Mouse (Mus musculus) megakaryocyte, embryonic 14.5 days (primary cell): ENCODE measurements around the gene Slc52a3. TPM values are rescaled to one million over a fixed set of nuclear protein-coding genes. Genes with fewer than 3 reads are reported as not detected.
A peak's percentile ranks its signal among the peaks of the same experiment; 100 is the strongest.

Experiments
- H3K27me3 ChIP-seq: replicated peaks from 2 replicates; pipeline ENCODE3; 2012; ENCODE audit warnings: inconsistent platforms
- H3K36me3 ChIP-seq: replicated peaks from 2 replicates; pipeline ENCODE3; 2012; ENCODE audit warnings: low read length, inconsistent platforms, mixed read lengths
- H3K4me1 ChIP-seq: 2 replicates; pipeline ENCODE4 v1.6.1; 2012; ENCODE audit warnings: inconsistent platforms
- H3K4me3 ChIP-seq: replicated peaks from 2 replicates; pipeline ENCODE3; 2012; ENCODE audit warnings: moderate library complexity, mild to moderate bottlenecking, inconsistent platforms
- H3K9me3 ChIP-seq: 2 replicates; pipeline ENCODE4 v1.6.1; 2012; ENCODE audit warnings: inconsistent platforms
- FLI1 ChIP-seq: IDR thresholded peaks from 2 replicates; pipeline ENCODE4 v1.6.1; 2012; ENCODE audit warnings: low read length, inconsistent platforms, mixed read lengths
- GATA1 ChIP-seq: IDR thresholded peaks from 3 replicates; pipeline ENCODE4 v1.6.1; 2012; ENCODE audit warnings: mixed read lengths, low read length, inconsistent platforms, borderline replicate concordance
- polyA plus RNA-seq: library from polyadenylated mRNA; stranded (reverse); fragments of >175 nt; gene quantifications from 2 replicates; pipeline ENCODE4 v1.2.3, GENCODE M21; 2012; ENCODE audit warnings: low replicate concordance; ENCODE audit not compliant: insufficient read depth

Slc52a3 gene
- 0.27 and 1.5 TPM in 2 replicates for polyA plus RNA-seq

DNA sequence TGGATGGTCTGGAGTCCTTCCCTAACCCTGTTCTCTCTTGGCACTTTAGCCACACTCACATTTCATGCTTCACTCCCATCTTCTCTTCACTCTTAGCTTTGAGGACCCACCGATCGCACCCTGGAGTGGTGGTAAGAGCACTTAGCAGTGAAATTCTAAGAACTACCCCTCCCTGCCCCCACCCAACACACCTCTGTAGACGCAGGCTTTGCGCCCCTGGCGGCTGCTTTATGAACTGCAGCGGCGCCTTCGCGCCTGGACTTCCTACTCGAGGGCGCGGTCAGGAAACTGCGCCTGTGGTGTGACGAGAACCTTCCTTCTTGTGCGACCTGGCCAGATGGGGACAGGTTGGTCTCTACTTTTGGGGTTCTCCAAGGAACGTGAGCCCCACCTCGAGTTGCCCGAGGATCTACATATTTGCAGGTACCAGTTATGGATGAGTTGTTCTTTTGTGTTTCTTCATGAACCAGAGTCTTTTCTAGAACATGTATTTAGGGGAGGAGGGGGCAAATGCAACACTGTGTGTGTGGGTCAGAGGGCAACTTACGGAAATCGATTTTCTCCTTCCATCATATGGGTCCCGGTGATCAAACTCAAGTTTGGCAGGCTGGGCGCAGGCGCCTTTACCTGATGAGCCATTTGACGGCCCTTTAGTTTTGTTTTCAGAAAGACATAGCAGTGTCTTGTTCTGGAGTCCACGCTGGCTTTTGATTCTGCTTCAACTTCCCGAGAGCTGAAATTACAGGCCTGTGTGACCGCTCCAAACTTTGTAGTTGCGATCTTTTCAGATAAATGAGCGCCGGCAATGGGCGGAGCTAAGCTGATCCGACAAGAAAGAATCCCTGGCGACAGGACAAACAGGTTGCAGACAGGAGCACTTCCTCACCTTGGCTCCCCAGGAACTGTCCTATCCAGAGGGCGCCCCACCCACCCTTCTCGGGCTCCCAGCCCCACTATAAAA is at the start of gene Slc52a3:
Slc52a3 (plus strand) TSS at position 283 of the 961 bp plus-strand sequence.
- peak within 1 kb of the TSS; percentile 85 for H3K4me3 ChIP-seq
- peaks cover 72% of the 10 kb centered on the region for H3K27me3 ChIP-seq
- H3K9me3 ChIP-seq = no peaks in the 10 kb centered on the region
- TF ChIP-seq FLI1 (no peak), GATA1 (no peak)
- peaks cover 40% of the 10 kb centered on the region for H3K4me1 ChIP-seq
- no peaks in the 10 kb centered on the region for H3K36me3 ChIP-seq

DNA sequence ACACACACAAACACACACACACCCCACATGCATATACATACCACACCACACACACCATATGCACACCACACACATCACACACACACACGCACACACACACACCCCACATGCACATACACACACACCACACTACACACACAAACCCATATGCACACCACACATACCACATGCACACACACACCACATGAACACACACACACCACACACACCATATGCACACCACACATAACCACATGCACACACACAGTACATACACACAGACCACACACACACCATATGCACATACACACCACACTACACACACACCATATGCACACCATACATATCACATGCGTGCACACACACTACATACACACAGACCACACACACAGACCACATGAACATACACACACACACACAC is 48.7 kb upstream of the Slc52a3 start:
- TF ChIP-seq GATA1 (peak; percentile 43; the same call in 1 of the 3 replicates), FLI1 (no peak)
- Histone ChIP-seq H3K9me3 (no peaks in the 10 kb centered on the region), H3K27me3 (peaks cover 25% of the 10 kb centered on the region), H3K36me3 (no peaks in the 10 kb centered on the region), H3K4me1 (peaks cover 10% of the 10 kb centered on the region), H3K4me3 (peak overlapping the region; percentile 21)

- no peak for TF ChIP-seq GATA1
- no peak for TF ChIP-seq FLI1
- H3K9me3 ChIP-seq = no peaks in the 10 kb centered on the region
- H3K4me1 ChIP-seq = peaks cover 10% of the 10 kb centered on the region
- H3K4me3 ChIP-seq = no peak overlapping the region
- no peaks in the 10 kb centered on the region for H3K36me3 ChIP-seq
- H3K27me3 ChIP-seq = peaks cover 22% of the 10 kb centered on the region
Measured at GRCm38 (mm10) chr2:151948311-151948710, 48.0 kb upstream of the Slc52a3 start.

DNA sequence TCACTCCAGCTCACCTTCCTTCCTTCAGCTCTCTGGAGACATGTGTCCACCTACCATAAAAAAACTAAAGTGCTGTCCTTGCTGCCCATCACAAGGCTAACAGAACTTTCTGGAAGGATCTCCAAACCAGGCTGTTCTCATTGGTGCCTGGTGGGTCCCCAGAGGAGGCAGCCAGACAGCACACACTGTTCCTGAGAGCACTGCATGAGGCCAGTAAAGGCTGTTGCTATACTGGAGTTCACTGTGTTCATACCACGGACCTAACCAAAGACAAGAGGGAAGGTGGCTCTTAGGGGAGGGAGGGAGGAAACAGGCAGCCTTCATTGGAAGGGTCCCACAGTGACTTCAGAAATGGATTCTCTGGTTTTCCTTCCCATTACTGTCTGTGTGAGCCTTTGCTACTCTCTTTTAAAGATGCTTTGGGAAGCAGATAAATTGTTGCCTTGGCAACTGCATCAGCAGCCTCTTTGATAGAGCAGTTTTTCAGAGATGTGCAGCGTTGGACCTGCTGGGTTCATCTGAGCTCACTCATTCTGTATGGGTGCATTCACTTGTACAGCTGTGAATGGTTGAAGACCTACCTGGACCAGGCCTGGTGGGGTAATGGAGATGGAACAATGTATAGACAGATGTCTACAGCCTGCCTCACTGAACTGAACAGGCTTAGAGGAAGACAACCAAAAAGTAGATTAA is 47.1 kb upstream of the Slc52a3 start:
- peaks cover 3% of the 10 kb centered on the region for H3K4me1 ChIP-seq
- no peak overlapping the region for H3K4me3 ChIP-seq
- peaks cover 4% of the 10 kb centered on the region for H3K36me3 ChIP-seq
- peaks cover 18% of the 10 kb centered on the region for H3K27me3 ChIP-seq
- TF ChIP-seq FLI1 = no peak
- no peaks in the 10 kb centered on the region for H3K9me3 ChIP-seq

- H3K4me1 ChIP-seq = no peaks in the 10 kb centered on the region
- peak overlapping the region; percentile 40 for H3K4me3 ChIP-seq
- TF ChIP-seq FLI1 = no peak
- TF ChIP-seq GATA1 = no peak
- H3K36me3 ChIP-seq = peaks cover 4% of the 10 kb centered on the region
- H3K9me3 ChIP-seq = no peaks in the 10 kb centered on the region
- peaks cover 10% of the 10 kb centered on the region for H3K27me3 ChIP-seq
Measured at GRCm38 (mm10) chr2:151953665-151954064, 42.6 kb upstream of the Slc52a3 start.

- peaks cover 7% of the 10 kb centered on the region for H3K27me3 ChIP-seq
- H3K36me3 ChIP-seq = peaks cover 4% of the 10 kb centered on the region
- H3K4me1 ChIP-seq = no peaks in the 10 kb centered on the region
- TF ChIP-seq FLI1 = no peak
- no peak for TF ChIP-seq GATA1
- H3K4me3 ChIP-seq = no peak overlapping the region
- H3K9me3 ChIP-seq = no peaks in the 10 kb centered on the region
Measured at GRCm38 (mm10) chr2:151956500-151957137, 39.7 kb upstream of the Slc52a3 start.

GRCm38 (mm10) chr2:151959274-151959673 is 37.0 kb upstream of the Slc52a3 start:
- no peak for TF ChIP-seq FLI1
- no peak for TF ChIP-seq GATA1
- H3K4me3 ChIP-seq = no peak overlapping the region
- H3K27me3 ChIP-seq = peaks cover 5% of the 10 kb centered on the region
- H3K9me3 ChIP-seq = no peaks in the 10 kb centered on the region
- peaks cover 8% of the 10 kb centered on the region for H3K4me1 ChIP-seq
- no peaks in the 10 kb centered on the region for H3K36me3 ChIP-seq

DNA sequence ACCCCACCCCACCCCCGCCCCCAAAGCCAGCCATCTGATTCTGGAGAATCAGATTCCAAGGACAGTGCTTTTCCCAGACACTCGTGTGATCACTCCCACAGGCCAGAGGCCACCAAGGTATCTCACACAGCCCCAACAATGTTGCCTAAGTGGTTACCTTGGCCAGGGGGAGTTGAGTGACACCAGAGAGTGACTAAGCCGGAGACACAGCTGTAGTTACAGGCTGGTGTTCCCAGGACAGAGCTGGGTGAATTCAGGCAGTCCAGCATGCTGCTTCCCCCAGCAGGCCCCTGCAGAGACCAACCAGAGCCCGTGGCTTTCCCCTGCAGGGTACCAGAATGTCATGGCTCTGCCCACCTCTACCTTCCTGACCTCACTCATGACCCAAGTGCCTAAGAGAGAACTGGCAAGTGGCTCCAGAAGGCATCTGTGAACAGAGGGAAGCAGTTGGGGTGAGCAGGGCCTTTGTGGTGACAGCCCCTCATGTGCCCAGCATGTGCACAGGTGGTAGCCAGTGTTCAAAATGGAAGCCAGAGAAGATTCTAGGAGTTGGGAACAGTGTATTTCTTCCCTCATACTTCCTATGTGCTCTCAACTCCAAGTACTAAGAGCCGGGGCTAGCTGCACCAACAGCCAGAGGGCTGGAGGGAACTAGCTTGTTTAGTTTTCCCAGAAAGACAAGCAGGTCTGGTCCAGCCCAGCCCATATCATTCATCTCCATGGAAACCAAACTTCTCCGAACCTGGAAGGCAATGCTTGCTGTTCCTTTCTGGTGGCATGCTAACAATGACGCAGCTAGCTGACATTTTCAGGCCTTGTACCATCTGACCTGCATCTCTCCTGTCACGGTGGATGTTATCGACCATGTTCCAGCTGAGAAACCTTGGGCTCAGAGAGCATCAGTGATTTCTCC is 34.8 kb upstream of the Slc52a3 start:
- peaks cover 2% of the 10 kb centered on the region for H3K27me3 ChIP-seq
- no peak overlapping the region for H3K4me3 ChIP-seq
- no peak for TF ChIP-seq FLI1
- TF ChIP-seq GATA1 = no peak
- H3K36me3 ChIP-seq = peaks cover 2% of the 10 kb centered on the region
- H3K9me3 ChIP-seq = no peaks in the 10 kb centered on the region
- peaks cover 8% of the 10 kb centered on the region for H3K4me1 ChIP-seq

- Histone ChIP-seq H3K4me1 (peaks cover 8% of the 10 kb centered on the region), H3K9me3 (no peaks in the 10 kb centered on the region), H3K36me3 (peaks cover 2% of the 10 kb centered on the region), H3K4me3 (no peak overlapping the region), H3K27me3 (no peaks in the 10 kb centered on the region)
- TF ChIP-seq FLI1 (no peak), GATA1 (no peak)
Measured at GRCm38 (mm10) chr2:151962474-151962873, 33.8 kb upstream of the Slc52a3 start.
